Mouse (Mus musculus) liver, embryonic 14.5 days (tissue): ENCODE measurements around the gene Ankib1. TPM values are rescaled to one million over a fixed set of nuclear protein-coding genes. Genes with fewer than 3 reads are reported as not detected.
A peak's percentile ranks its signal among the peaks of the same experiment; 100 is the strongest.

Source experiments
- ATAC-seq: fragments of 200-750 bp; cut with Nextera tagmentation; 2 replicates; pipeline ENCODE4 v1.8.0; 2017; ENCODE audit warnings: moderate number of reproducible peaks, mild to moderate bottlenecking, moderate library complexity; ENCODE audit not compliant: insufficient read depth
- DNase-seq, 3 experiments: peaks; one replicate each; pipeline ENCODE4 v3.0.0-alpha.2; 2012 to 2013; ENCODE audit warnings: low read depth in 3 of 3, low spot score in 3 of 3
- H3K27ac ChIP-seq: fragments of 300-500 bp; sonication (generic); 2 replicates; pipeline ENCODE4 v1.5.1; 2014; ENCODE audit warnings: moderate library complexity, mild to moderate bottlenecking, control low read depth, inconsistent platforms
- H3K27me3 ChIP-seq: fragments of 300-500 bp; sonication (generic); 2 replicates; pipeline ENCODE4 v1.6.1; 2014; ENCODE audit warnings: mild to moderate bottlenecking, low read length, moderate library complexity; ENCODE audit not compliant: control insufficient read depth, insufficient read depth
- H3K36me3 ChIP-seq: fragments of 300-500 bp; sonication (generic); replicated peaks from 2 replicates; pipeline ENCODE4 v1.6.1; 2014; ENCODE audit warnings: low read depth; ENCODE audit not compliant: control insufficient read depth, insufficient read depth
- H3K4me1 ChIP-seq, 2 experiments: fragments of 200-500 bp in 1 of 2; fragments of 300-500 bp in 1 of 2; sonication (generic) in 1 of 2; replicated peaks; 2 replicates each; pipeline ENCODE4 v1.6.1; 2012 to 2014; ENCODE audit warnings: antibody characterized with exemption in 1 of 2, inconsistent platforms in 1 of 2, low read length in 1 of 2; ENCODE audit not compliant: control insufficient read depth in 2 of 2, insufficient read depth in 2 of 2
- H3K4me2 ChIP-seq: fragments of 300-500 bp; sonication (generic); 2 replicates; pipeline ENCODE4 v1.6.1; 2014; ENCODE audit warnings: low read depth, mild to moderate bottlenecking, control low read depth, moderate library complexity
- H3K4me3 ChIP-seq, 2 experiments: fragments of 200-500 bp in 1 of 2; fragments of 300-500 bp in 1 of 2; sonication (generic) in 1 of 2; 2 replicates each; pipeline ENCODE4 v1.5.1; 2012 to 2014; ENCODE audit warnings: low read depth in 2 of 2, low read length in 2 of 2, mild to moderate bottlenecking in 2 of 2, control low read depth in 1 of 2, inconsistent platforms in 1 of 2, moderate library complexity in 1 of 2; ENCODE audit not compliant: insufficient read depth in 1 of 2
- H3K9ac ChIP-seq: fragments of 300-500 bp; sonication (generic); replicated peaks from 2 replicates; pipeline ENCODE4 v1.6.1; 2014; ENCODE audit warnings: mild to moderate bottlenecking, control low read depth, moderate library complexity
- H3K9me3 ChIP-seq: fragments of 300-500 bp; sonication (generic); 2 replicates; pipeline ENCODE4 v1.6.1; 2016; ENCODE audit warnings: low read length, mixed read lengths; ENCODE audit not compliant: control insufficient read depth
- CTCF ChIP-seq: IDR thresholded peaks from 2 replicates; pipeline ENCODE4 v1.5.1; 2016; ENCODE audit warnings: antibody characterized with exemption, low read depth, control low read depth
- EP300 ChIP-seq: IDR thresholded peaks from 2 replicates; pipeline ENCODE4 v1.6.1; 2016; ENCODE audit warnings: antibody characterized with exemption, low read depth
- WGBS: fragments of 180-500 bp; shearing (Covaris S2); extraction: QIAGEN DNeasy Blood & Tissue Kit; methylation state at CpG from one replicate; pipeline ENCODE4 v1.1.7; 2014; ENCODE audit not compliant: insufficient replicate concordance; 5-methylcytosine and 5-hydroxymethylcytosine counted together
- polyA plus RNA-seq, 2 experiments: library from polyadenylated mRNA; depleted of rRNA in 1 of 2; stranded (reverse) in 1 of 2; unstranded in 1 of 2; fragments of >200 nt; fragmentation: Nextera tagmentation in 1 of 2; extraction: Ambion mirVana in 1 of 2; gene quantifications; 2 replicates each; pipeline versions ENCODE4 v1.2.1 to v1.2.3; 2012 to 2014

The Ankib1 gene
- polyA plus RNA-seq, 2 experiments, result 3.1 to 3.8 TPM

- H3K4me2 ChIP-seq, result no peak overlapping the region
- peak; percentile 47; the same call in 1 of the 2 replicates for ATAC-seq
- H3K4me3 ChIP-seq, result no peak overlapping the region
- H3K27ac ChIP-seq, result no peak overlapping the region
- H3K9ac ChIP-seq, result no peak overlapping the region
- peaks cover 8% of the 10 kb centered on the region for H3K36me3 ChIP-seq
- H3K27me3 ChIP-seq, result no peaks in the 10 kb centered on the region
- 55% methylated on average over 2 of the region's 2 CpGs for WGBS
- TF ChIP-seq EP300 (no peak), CTCF (no peak)
- no peak for DNase-seq
- no peaks in the 10 kb centered on the region for H3K9me3 ChIP-seq
- H3K4me1 ChIP-seq, result peaks cover 0 to 9% of the 10 kb centered on the region in 2 experiments; a peak in 2 of 4 replicates
Observed at GRCm38 (mm10) chr5:3723415-3723814, 79.3 kb downstream of the Ankib1 start.

GRCm38 (mm10) chr5:3722873-3723272 lies 79.9 kb downstream of the Ankib1 start:
- TF ChIP-seq EP300 (no peak), CTCF (no peak)
- Histone ChIP-seq H3K27ac (no peak overlapping the region), H3K4me2 (no peak overlapping the region), H3K9ac (no peak overlapping the region), H3K27me3 (no peaks in the 10 kb centered on the region), H3K4me1 (peaks cover 0 to 9% of the 10 kb centered on the region in 2 experiments; a peak in 2 of 4 replicates), H3K4me3 (no peak overlapping the region), H3K36me3 (peaks cover 6% of the 10 kb centered on the region), H3K9me3 (no peaks in the 10 kb centered on the region)
- WGBS, result 32% methylated on average over 2 of the region's 2 CpGs
- peak; percentile 6 to 24 (median 7) for DNase-seq
- peak; percentile 85 for ATAC-seq

- 58% methylated on average over 4 of the region's 4 CpGs for WGBS
- no peak for DNase-seq
- Histone ChIP-seq H3K4me2 (no peak overlapping the region), H3K27me3 (no peaks in the 10 kb centered on the region), H3K9me3 (no peaks in the 10 kb centered on the region), H3K27ac (no peak overlapping the region), H3K36me3 (peaks cover 3% of the 10 kb centered on the region), H3K4me1 (peaks cover 0 to 9% of the 10 kb centered on the region in 2 experiments; a peak in 2 of 4 replicates), H3K4me3 (no peak overlapping the region), H3K9ac (no peak overlapping the region)
- ATAC-seq, result no peak
- TF ChIP-seq EP300 (no peak), CTCF (no peak)
Observed at GRCm38 (mm10) chr5:3719371-3719770, 83.4 kb downstream of the Ankib1 start.

GRCm38 (mm10) chr5:3715800-3716199 lies 86.9 kb downstream of the Ankib1 start:
- no peaks in the 10 kb centered on the region; the same call in none of the 2 replicates for H3K36me3 ChIP-seq
- no peaks in the 10 kb centered on the region for H3K27me3 ChIP-seq
- DNase-seq, result no peak
- H3K4me2 ChIP-seq, result no peak overlapping the region
- H3K4me3 ChIP-seq, result no peak overlapping the region
- no peak for TF ChIP-seq EP300
- no peak for TF ChIP-seq CTCF
- H3K4me1 ChIP-seq, result no peaks in the 10 kb centered on the region
- H3K27ac ChIP-seq, result no peak overlapping the region
- H3K9ac ChIP-seq, result no peak overlapping the region
- WGBS, result 81% methylated on average over 5 of the region's 5 CpGs
- no peak for ATAC-seq
- no peaks in the 10 kb centered on the region for H3K9me3 ChIP-seq

GRCm38 (mm10) chr5:3702180-3702579 lies 100.5 kb downstream of the Ankib1 start:
- Histone ChIP-seq H3K27ac (no peak overlapping the region), H3K9me3 (no peaks in the 10 kb centered on the region), H3K4me1 (no peaks in the 10 kb centered on the region), H3K4me2 (no peak overlapping the region), H3K27me3 (no peaks in the 10 kb centered on the region), H3K9ac (no peak overlapping the region), H3K36me3 (no peaks in the 10 kb centered on the region; the same call in 1 of the 2 replicates), H3K4me3 (no peak overlapping the region)
- WGBS, result 85% methylated on average over 4 of the region's 4 CpGs
- ATAC-seq, result no peak
- no peak for DNase-seq
- no peak for TF ChIP-seq EP300
- TF ChIP-seq CTCF, result no peak
